Mouse (Mus musculus): Measurements from ENCODE around the gene Copg1.

GRCm38 (mm10) chr6:87850900-87851614, 36.6 kb upstream of the Copg1 start, which contains the start of gene Cnbp:
- TF ChIP-seq POLR2A (IDR thresholded peaks at IDR 0.05; ENCODE audit: insufficient read depth, low read depth, low read length), result peak; percentile 96
- peak; percentile 10; the same call in 1 of the 2 replicates for TF ChIP-seq CTCF (IDR thresholded peaks at IDR 0.05)
- TF ChIP-seq EP300 (IDR thresholded peaks at IDR 0.05; ENCODE audit: insufficient read depth, low read depth, low read length), result 0 out of 2 replicates have a peak, but pooled peaks have one; percentile 20
